Mouse (Mus musculus) olfactory bulb, adult 2 months (tissue): ENCODE data around the gene Nos1ap.

ENCODE experiments used
- CTCF ChIP-seq: fragments of 200-500 bp; IDR thresholded peaks from 2 replicates; pipeline ENCODE4 v1.5.1; 2012; ENCODE audit warnings: low read depth, mild to moderate bottlenecking, low read length, moderate library complexity; ENCODE audit not compliant: insufficient read depth
- POLR2A ChIP-seq: fragments of 200-500 bp; IDR thresholded peaks from 2 replicates; pipeline ENCODE4 v1.6.1; 2012; ENCODE audit warnings: mild to moderate bottlenecking, low read depth, low read length, moderate library complexity; ENCODE audit not compliant: insufficient read depth

DNA sequence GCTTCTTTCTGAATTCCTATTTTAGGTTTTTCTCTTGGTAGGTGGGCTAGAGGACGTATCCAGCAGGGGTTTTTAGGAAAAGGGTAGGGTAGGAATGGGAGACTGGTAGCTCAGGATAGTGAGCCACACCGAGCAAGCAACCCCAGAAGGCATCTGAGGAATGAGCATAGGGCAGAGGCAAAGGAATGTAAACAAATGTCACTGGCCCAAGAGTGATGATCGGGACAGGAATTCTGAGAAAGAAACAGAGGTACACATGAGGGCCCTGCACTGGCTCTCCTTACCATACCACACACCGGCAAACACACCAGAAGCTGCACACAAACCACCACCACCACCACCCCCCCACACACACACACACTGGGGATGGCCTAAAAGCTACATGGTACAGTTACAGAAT lies 132.0 kb downstream of the Nos1ap start:
- TF ChIP-seq CTCF (no peak), POLR2A (no peak)
